Mouse (Mus musculus) kidney, embryonic 15.5 days (tissue): Measurements from ENCODE around the gene Lcp2. TPM values are rescaled to one million over a fixed set of nuclear protein-coding genes. Genes with fewer than 3 reads are reported as not detected.
A peak's percentile ranks its signal among the peaks of the same experiment; 100 is the strongest.

Experiments
- ATAC-seq: fragments of 200-750 bp; cut with Nextera tagmentation; replicated peaks from 2 replicates; pipeline ENCODE4 v1.8.0; 2017; ENCODE audit warnings: moderate TSS enrichment; ENCODE audit not compliant: low FRiP score
- H3K27ac ChIP-seq: fragments of 300-500 bp; sonication (generic); 2 replicates; pipeline ENCODE4 v1.5.1; 2015; ENCODE audit warnings: mild to moderate bottlenecking, inconsistent platforms
- H3K27me3 ChIP-seq: fragments of 300-500 bp; sonication (generic); 2 replicates; pipeline ENCODE4 v1.6.1; 2015; ENCODE audit warnings: inconsistent platforms
- H3K36me3 ChIP-seq: fragments of 300-500 bp; sonication (generic); 2 replicates; pipeline ENCODE4 v1.6.1; 2015; ENCODE audit warnings: inconsistent platforms
- H3K4me1 ChIP-seq: fragments of 300-500 bp; sonication (generic); 2 replicates; pipeline ENCODE4 v1.6.1; 2015; ENCODE audit warnings: inconsistent platforms
- H3K4me2 ChIP-seq: fragments of 300-500 bp; sonication (generic); 2 replicates; pipeline ENCODE4 v1.6.1; 2015; ENCODE audit warnings: moderate library complexity, mild to moderate bottlenecking, inconsistent platforms
- H3K4me3 ChIP-seq: fragments of 300-500 bp; sonication (generic); replicated peaks from 2 replicates; pipeline ENCODE4 v1.5.1; 2015; ENCODE audit warnings: mild to moderate bottlenecking, inconsistent platforms
- H3K9ac ChIP-seq: fragments of 300-500 bp; sonication (generic); 2 replicates; pipeline ENCODE4 v1.6.1; 2015; ENCODE audit warnings: mild to moderate bottlenecking, inconsistent platforms
- H3K9me3 ChIP-seq: fragments of 300-500 bp; sonication (generic); replicated peaks from 2 replicates; pipeline ENCODE4 v1.6.1; 2016; ENCODE audit warnings: inconsistent platforms
- WGBS: fragments of 180-500 bp; shearing (Covaris S2); methylation state at CpG from one replicate; pipeline ENCODE4 v1.1.7; 2015; ENCODE audit warnings: mixed read lengths; 5-methylcytosine and 5-hydroxymethylcytosine counted together
- polyA plus RNA-seq: library from polyadenylated mRNA; unstranded; fragments of >200 nt; fragmentation: Nextera tagmentation; extraction: Ambion mirVana; gene quantifications from 2 replicates; pipeline ENCODE4 v1.2.1, GENCODE M21; 2015

The Lcp2 gene
- polyA plus RNA-seq, 1 experiment from 2014 or later, result 2.0 TPM

GRCm38 (mm10) chr11:34072309-34072708 lies 25.6 kb downstream of the Lcp2 start:
- Histone ChIP-seq H3K4me2 (no peak overlapping the region), H3K4me1 (no peaks in the 10 kb centered on the region), H3K9me3 (no peaks in the 10 kb centered on the region), H3K36me3 (no peaks in the 10 kb centered on the region), H3K27me3 (no peaks in the 10 kb centered on the region), H3K4me3 (no peak overlapping the region), H3K27ac (no peak overlapping the region), H3K9ac (no peak overlapping the region)
- 67% methylated on average over 4 of the region's 4 CpGs for WGBS
- no peak for ATAC-seq

GRCm38 (mm10) chr11:34073776-34074175 lies 27.1 kb downstream of the Lcp2 start:
- Histone ChIP-seq H3K27ac (no peak overlapping the region), H3K9me3 (no peaks in the 10 kb centered on the region), H3K4me2 (peak overlapping the region; percentile 34; the same call in 1 of the 2 replicates), H3K4me1 (no peaks in the 10 kb centered on the region), H3K9ac (no peak overlapping the region), H3K27me3 (no peaks in the 10 kb centered on the region), H3K4me3 (no peak overlapping the region), H3K36me3 (no peaks in the 10 kb centered on the region)
- 0 out of 2 replicates have a peak, but pooled peaks have one; percentile 43 for ATAC-seq
- WGBS, result 16% methylated on average over 15 of the region's 15 CpGs

GRCm38 (mm10) chr11:34077870-34078269 lies 31.1 kb downstream of the Lcp2 start:
- no peaks in the 10 kb centered on the region for H3K27me3 ChIP-seq
- 89% methylated on average over 2 of the region's 2 CpGs for WGBS

GRCm38 (mm10) chr11:34078581-34078980 lies 31.9 kb downstream of the Lcp2 start:
- Histone ChIP-seq H3K27me3 (no peaks in the 10 kb centered on the region), H3K36me3 (no peaks in the 10 kb centered on the region), H3K27ac (no peak overlapping the region), H3K4me2 (no peak overlapping the region), H3K4me1 (0 out of 2 replicates have a peak, but pooled peaks cover 6% of the 10 kb centered on the region), H3K9me3 (no peaks in the 10 kb centered on the region), H3K4me3 (no peak overlapping the region), H3K9ac (no peak overlapping the region)
- 86% methylated on average over 7 of the region's 7 CpGs for WGBS
- ATAC-seq, result no peak

More at GRCm38 (mm10) chr11:34077870-34078269, 31.1 kb downstream of the Lcp2 start:
- Histone ChIP-seq H3K4me1 (0 out of 2 replicates have a peak, but pooled peaks cover 6% of the 10 kb centered on the region), H3K4me3 (no peak overlapping the region), H3K36me3 (no peaks in the 10 kb centered on the region), H3K9me3 (no peaks in the 10 kb centered on the region), H3K27ac (no peak overlapping the region), H3K9ac (no peak overlapping the region), H3K4me2 (no peak overlapping the region)
- ATAC-seq, result no peak

- Histone ChIP-seq H3K36me3 (no peaks in the 10 kb centered on the region), H3K4me1 (0 out of 2 replicates have a peak, but pooled peaks cover 6% of the 10 kb centered on the region), H3K4me2 (no peak overlapping the region), H3K9me3 (no peaks in the 10 kb centered on the region), H3K4me3 (no peak overlapping the region), H3K9ac (no peak overlapping the region), H3K27me3 (no peaks in the 10 kb centered on the region), H3K27ac (no peak overlapping the region)
- 34% methylated on average over 6 of the region's 6 CpGs for WGBS
- 0 out of 2 replicates have a peak, but pooled peaks have one; percentile 33 for ATAC-seq
These were observed 33.1 kb downstream of the Lcp2 start for GRCm38 (mm10) chr11:34079542-34080464.

- no peaks in the 10 kb centered on the region for H3K9me3 ChIP-seq
- H3K27me3 ChIP-seq, result no peaks in the 10 kb centered on the region
- H3K4me1 ChIP-seq, result 0 out of 2 replicates have a peak, but pooled peaks cover 6% of the 10 kb centered on the region
- 71% methylated on average over 7 of the region's 7 CpGs for WGBS
- no peak overlapping the region for H3K4me2 ChIP-seq
- no peak for ATAC-seq
- no peak overlapping the region for H3K27ac ChIP-seq
- H3K9ac ChIP-seq, result no peak overlapping the region
- H3K4me3 ChIP-seq, result no peak overlapping the region
- H3K36me3 ChIP-seq, result no peaks in the 10 kb centered on the region
These were observed 37.1 kb downstream of the Lcp2 start for GRCm38 (mm10) chr11:34083795-34084194.

GRCm38 (mm10) chr11:34084639-34085038 lies 37.9 kb downstream of the Lcp2 start:
- H3K9ac ChIP-seq, result no peak overlapping the region
- no peak overlapping the region for H3K4me3 ChIP-seq
- 46% methylated on average over 2 of the region's 2 CpGs for WGBS
- no peak for ATAC-seq
- no peaks in the 10 kb centered on the region for H3K36me3 ChIP-seq
- no peaks in the 10 kb centered on the region for H3K27me3 ChIP-seq
- H3K4me1 ChIP-seq, result 0 out of 2 replicates have a peak, but pooled peaks cover 6% of the 10 kb centered on the region
- H3K27ac ChIP-seq, result no peak overlapping the region
- no peaks in the 10 kb centered on the region for H3K9me3 ChIP-seq
- no peak overlapping the region for H3K4me2 ChIP-seq

GRCm38 (mm10) chr11:34086164-34086751 lies 39.5 kb downstream of the Lcp2 start:
- H3K9ac ChIP-seq, result no peak overlapping the region
- H3K9me3 ChIP-seq, result no peaks in the 10 kb centered on the region
- no peak overlapping the region for H3K4me3 ChIP-seq
- no peak overlapping the region for H3K27ac ChIP-seq
- H3K4me1 ChIP-seq, result no peaks in the 10 kb centered on the region
- H3K27me3 ChIP-seq, result no peaks in the 10 kb centered on the region
- H3K36me3 ChIP-seq, result no peaks in the 10 kb centered on the region
- WGBS, result 79% methylated on average over 8 of the region's 8 CpGs
- H3K4me2 ChIP-seq, result no peak overlapping the region
- ATAC-seq, result no peak

- no peaks in the 10 kb centered on the region for H3K9me3 ChIP-seq
- no peak overlapping the region for H3K9ac ChIP-seq
- no peak for ATAC-seq
- H3K27me3 ChIP-seq, result no peaks in the 10 kb centered on the region
- no peak overlapping the region for H3K27ac ChIP-seq
- 64% methylated on average over 3 of the region's 3 CpGs for WGBS
- H3K4me3 ChIP-seq, result no peak overlapping the region
- H3K36me3 ChIP-seq, result no peaks in the 10 kb centered on the region
- no peaks in the 10 kb centered on the region for H3K4me1 ChIP-seq
- H3K4me2 ChIP-seq, result no peak overlapping the region
These were observed 40.3 kb downstream of the Lcp2 start for GRCm38 (mm10) chr11:34087064-34087463.

- Histone ChIP-seq H3K4me3 (no peak within 1 kb of the TSS), H3K4me1 (no peaks in the 10 kb centered on the region), H3K4me2 (no peak within 1 kb of the TSS), H3K9me3 (no peaks in the 10 kb centered on the region), H3K36me3 (no peaks in the 10 kb centered on the region), H3K27me3 (no peaks in the 10 kb centered on the region), H3K9ac (no peak within 1 kb of the TSS), H3K27ac (no peak within 1 kb of the TSS)
- ATAC-seq, result peak; percentile 43; the same call in 1 of the 2 replicates
- 82% methylated on average over 10 of the region's 10 CpGs for WGBS
These were observed 51.7 kb downstream of the Lcp2 start, which contains the start of gene 4930469K13Rik for GRCm38 (mm10) chr11:34098422-34098821. Gene 4930469K13Rik, minus strand, starts transcription at chr11:34098554.

- Histone ChIP-seq H3K27ac (no peak overlapping the region), H3K4me1 (no peaks in the 10 kb centered on the region), H3K36me3 (no peaks in the 10 kb centered on the region), H3K9me3 (no peaks in the 10 kb centered on the region), H3K9ac (no peak overlapping the region), H3K4me3 (no peak overlapping the region), H3K27me3 (no peaks in the 10 kb centered on the region), H3K4me2 (no peak overlapping the region)
- ATAC-seq, result no peak
- WGBS, result 85% methylated on average over 4 of the region's 4 CpGs
These were observed 55.1 kb downstream of the Lcp2 start for GRCm38 (mm10) chr11:34101827-34102226.

- Histone ChIP-seq H3K4me2 (no peak overlapping the region), H3K9me3 (no peaks in the 10 kb centered on the region), H3K27ac (no peak overlapping the region), H3K9ac (no peak overlapping the region), H3K36me3 (no peaks in the 10 kb centered on the region), H3K4me1 (no peaks in the 10 kb centered on the region), H3K27me3 (no peaks in the 10 kb centered on the region), H3K4me3 (no peak overlapping the region)
- WGBS, result 62% methylated on average over 1 of the region's 1 CpGs
- no peak for ATAC-seq
These were observed 58.2 kb downstream of the Lcp2 start for GRCm38 (mm10) chr11:34104919-34105318.
